16 mouse cellular contexts compared by ENCODE assay signal in genomic region chr9:25490278-25491145, GRCm38 (mm10). TPM values are rescaled to one million over a fixed set of nuclear protein-coding genes. Genes with fewer than 3 reads are reported as not detected.
DNase-seq lines count a peak whose midpoint lies in the region; ATAC-seq and TF ChIP-seq lines count a peak whose summit lies in the region.
"Had no signal": no experiment of that assay in that cellular context is flagged by ENCODE, and none has a peak within 500 bp of the region (broad histone marks: within the 10 kb centered on the region; RNA-seq: fewer than 3 reads in every experiment).

No protein-coding gene starts in this region.

- no peak overlapping the region for H3K27ac ChIP-seq in forebrain, embryonic 14.5 days (ENCODE audit: low read depth, low read length)
- no peak overlapping the region for H3K27ac ChIP-seq in forebrain, embryonic 12.5 days
- H3K27ac ChIP-seq in hindbrain, embryonic 16.5 days (ENCODE audit: low read depth, low read length), result no peak overlapping the region
- H3K27ac ChIP-seq in hindbrain, embryonic 13.5 days, result no peak overlapping the region
- H3K27ac ChIP-seq in thymus, adult 2 months (ENCODE audit: control insufficient read depth, insufficient read depth, low read length), result no peak overlapping the region
- no peak overlapping the region for H3K27ac ChIP-seq in kidney, embryonic 14.5 days (ENCODE audit: low read depth, low read length)
- H3K27ac ChIP-seq: hindbrain, embryonic 12.5 days; kidney, postnatal 0 days; liver, embryonic 14.5 days had no signal

- no peak overlapping the region for H3K4me2 ChIP-seq in forebrain, embryonic 14.5 days (ENCODE audit: low read length)
- H3K4me2 ChIP-seq in forebrain, embryonic 12.5 days, result no peak overlapping the region
- H3K4me2 ChIP-seq in hindbrain, embryonic 16.5 days (ENCODE audit: low read length), result no peak overlapping the region
- H3K4me2 ChIP-seq in hindbrain, embryonic 13.5 days, result no peak overlapping the region
- no peak overlapping the region for H3K4me2 ChIP-seq in kidney, embryonic 14.5 days (replicated peaks; ENCODE audit: low read depth, low read length)
- H3K4me2 ChIP-seq: hindbrain, embryonic 12.5 days had no signal

- no peak overlapping the region for H3K4me3 ChIP-seq in forebrain, embryonic 14.5 days (ENCODE audit: low read depth, low read length)
- H3K4me3 ChIP-seq in forebrain, embryonic 12.5 days (replicated peaks), result no peak overlapping the region
- H3K4me3 ChIP-seq in hindbrain, embryonic 16.5 days (ENCODE audit: low read length), result no peak overlapping the region
- H3K4me3 ChIP-seq in hindbrain, embryonic 13.5 days, result no peak overlapping the region
- no peak overlapping the region for H3K4me3 ChIP-seq in thymus, adult 2 months (ENCODE audit: control insufficient read depth, insufficient read depth, low read length)
- no peak overlapping the region for H3K4me3 ChIP-seq in kidney, embryonic 14.5 days (ENCODE audit: low read length)
- H3K4me3 ChIP-seq: erythroblast, embryonic 14.5 days; hindbrain, embryonic 12.5 days had no signal

- DNase-seq in forebrain, embryonic 14.5 days (ENCODE audit: low spot score), result peak; percentile 42
- DNase-seq in retina, embryonic 14.5 days (ENCODE audit: low spot score), result peak; percentile 14
- no peak for DNase-seq in thymus, adult 2 months
- DNase-seq: adrenal gland, postnatal 36 days; cerebellum, adult 2 months; gastrocnemius, postnatal 25 days; lung, postnatal 36 days had no signal

- H3K36me3 ChIP-seq in forebrain, embryonic 14.5 days (ENCODE audit: control insufficient read depth, insufficient read depth, low read length), result no peaks in the 10 kb centered on the region
- H3K36me3 ChIP-seq in forebrain, embryonic 12.5 days (replicated peaks), result no peaks in the 10 kb centered on the region
- H3K36me3 ChIP-seq in hindbrain, embryonic 16.5 days (ENCODE audit: control insufficient read depth, insufficient read depth, low read length), result no peaks in the 10 kb centered on the region
- H3K36me3 ChIP-seq in hindbrain, embryonic 13.5 days, result no peaks in the 10 kb centered on the region
- H3K36me3 ChIP-seq in thymus, adult 2 months (ENCODE audit: control insufficient read depth, insufficient read depth, low read length), result no peaks in the 10 kb centered on the region
- no peaks in the 10 kb centered on the region for H3K36me3 ChIP-seq in kidney, embryonic 14.5 days (ENCODE audit: control insufficient read depth, insufficient read depth, low read length)
- H3K36me3 ChIP-seq: hindbrain, embryonic 12.5 days had no signal

- peak; percentile 74; the same call in 1 of the 2 replicates for ATAC-seq in forebrain, embryonic 14.5 days
- no peak for ATAC-seq in forebrain, embryonic 12.5 days (ENCODE audit: low FRiP score)
- peak; percentile 62; the same call in 1 of the 2 replicates for ATAC-seq in hindbrain, embryonic 16.5 days
- no peak for ATAC-seq in hindbrain, embryonic 13.5 days (ENCODE audit: low FRiP score)
- peak; percentile 49 to 72 for ATAC-seq in hematopoietic stem cell, adult 5-6 weeks (replicated peaks in 1 of 2; ENCODE audit: insufficient read depth in 1 of 2, low FRiP score in 2 of 2, low TSS enrichment in 1 of 2, low read depth in 1 of 2, poor library complexity in 2 of 2, severe bottlenecking in 2 of 2)
- ATAC-seq in kidney, embryonic 14.5 days (ENCODE audit: low FRiP score, low TSS enrichment), result no peak

- no peak overlapping the region for H3K9ac ChIP-seq in forebrain, embryonic 14.5 days (ENCODE audit: low read length)
- no peak overlapping the region for H3K9ac ChIP-seq in forebrain, embryonic 12.5 days
- H3K9ac ChIP-seq in hindbrain, embryonic 16.5 days (ENCODE audit: low read depth, low read length), result no peak overlapping the region
- H3K9ac ChIP-seq in hindbrain, embryonic 13.5 days, result no peak overlapping the region
- H3K9ac ChIP-seq in kidney, embryonic 14.5 days (ENCODE audit: low read depth, low read length), result no peak overlapping the region
- H3K9ac ChIP-seq: hindbrain, embryonic 12.5 days; liver, embryonic 14.5 days had no signal

- whole genome bisulfite sequencing in forebrain, embryonic 14.5 days, result 65% methylated on average over 13 of the region's 13 CpGs
- WGBS in forebrain, embryonic 12.5 days, result 57% methylated on average over 13 of the region's 13 CpGs
- WGBS in hindbrain, embryonic 16.5 days, result 68% methylated on average over 13 of the region's 13 CpGs
- WGBS in hindbrain, embryonic 13.5 days, result 76% methylated on average over 13 of the region's 13 CpGs
- WGBS in thymus, adult 2 months, result 68% methylated on average over 13 of the region's 13 CpGs
- 56% methylated on average over 13 of the region's 13 CpGs for WGBS in kidney, embryonic 14.5 days

- H3K27me3 ChIP-seq in forebrain, embryonic 14.5 days (replicated peaks; ENCODE audit: control insufficient read depth, insufficient read depth, low read length), result no peaks in the 10 kb centered on the region
- no peaks in the 10 kb centered on the region for H3K27me3 ChIP-seq in forebrain, embryonic 12.5 days
- H3K27me3 ChIP-seq in hindbrain, embryonic 16.5 days (replicated peaks; ENCODE audit: control insufficient read depth, insufficient read depth, low read length), result no peaks in the 10 kb centered on the region
- no peaks in the 10 kb centered on the region for H3K27me3 ChIP-seq in hindbrain, embryonic 13.5 days
- no peaks in the 10 kb centered on the region for H3K27me3 ChIP-seq in thymus, adult 2 months (ENCODE audit: control insufficient read depth, insufficient read depth, low read length)
- H3K27me3 ChIP-seq in kidney, embryonic 14.5 days (ENCODE audit: control insufficient read depth, insufficient read depth, low read length), result no peaks in the 10 kb centered on the region; the same call in 1 of the 2 replicates
- H3K27me3 ChIP-seq: hindbrain, embryonic 12.5 days had no signal

- peaks cover 3% of the 10 kb centered on the region; the same call in 1 of the 2 replicates for H3K4me1 ChIP-seq in forebrain, embryonic 14.5 days (ENCODE audit: control insufficient read depth, insufficient read depth, low read length)
- H3K4me1 ChIP-seq in forebrain, embryonic 12.5 days, result peaks cover 5% of the 10 kb centered on the region
- H3K4me1 ChIP-seq in hindbrain, embryonic 16.5 days (ENCODE audit: control insufficient read depth, insufficient read depth, low read depth, low read length), result peaks cover 4% of the 10 kb centered on the region
- H3K4me1 ChIP-seq in hindbrain, embryonic 13.5 days (replicated peaks), result peaks cover 6% of the 10 kb centered on the region; the same call in 1 of the 2 replicates
- H3K4me1 ChIP-seq in thymus, adult 2 months (replicated peaks; ENCODE audit: control insufficient read depth, insufficient read depth, low read length), result no peaks in the 10 kb centered on the region; the same call in 1 of the 2 replicates
- peaks cover 4% of the 10 kb centered on the region; the same call in 1 of the 2 replicates for H3K4me1 ChIP-seq in kidney, embryonic 14.5 days (ENCODE audit: control insufficient read depth, insufficient read depth, low read length)

- no peaks in the 10 kb centered on the region for H3K9me3 ChIP-seq in forebrain, embryonic 14.5 days (replicated peaks; ENCODE audit: control insufficient read depth, low read length)
- H3K9me3 ChIP-seq in forebrain, embryonic 12.5 days, result no peaks in the 10 kb centered on the region
- no peaks in the 10 kb centered on the region for H3K9me3 ChIP-seq in hindbrain, embryonic 16.5 days (ENCODE audit: control insufficient read depth, low read length)
- no peaks in the 10 kb centered on the region for H3K9me3 ChIP-seq in hindbrain, embryonic 13.5 days
- no peaks in the 10 kb centered on the region for H3K9me3 ChIP-seq in kidney, embryonic 14.5 days (ENCODE audit: control insufficient read depth, low read length)
- H3K9me3 ChIP-seq: hindbrain, embryonic 12.5 days had no signal

- TF ChIP-seq POLR2A in thymus, adult 2 months (IDR thresholded peaks at IDR 0.05; ENCODE audit: control insufficient read depth, extremely low read depth, insufficient read depth, low read length, poor library complexity), result no peak

- TF ChIP-seq CTCF in thymus, adult 2 months (IDR thresholded peaks at IDR 0.05; ENCODE audit: borderline replicate concordance, control insufficient read depth, extremely low read depth, insufficient read depth, low read length, poor library complexity), result no peak

RNA-seq across cellular contexts. Expression of gene Eepd1, which starts 9.2 kb away (rescaled TPM):
- polyA plus RNA-seq in forebrain, embryonic 14.5 days (2014; fragmentation: Nextera tagmentation; extraction: Ambion mirVana), result 9.7 and 11.6 TPM in 2 replicates
- polyA plus RNA-seq in forebrain, embryonic 12.5 days (2016; fragmentation: Nextera tagmentation; extraction: Ambion mirVana), result 7.9 and 9.1 TPM in 2 replicates
- polyA plus RNA-seq in hindbrain, embryonic 16.5 days (2015; fragmentation: Nextera tagmentation; extraction: Ambion mirVana), result 15.3 and 15.6 TPM in 2 replicates
- 7.0 and 8.0 TPM in 2 replicates for polyA plus RNA-seq in hindbrain, embryonic 13.5 days (2015; fragmentation: Nextera tagmentation; extraction: Ambion mirVana)
- 10.7 and 12.8 TPM in 2 replicates for total RNA-seq in hematopoietic stem cell, adult 5-6 weeks (2017)
- polyA plus RNA-seq in thymus, adult 2 months (2012; rRNA removed), result 6.5 and 6.9 TPM in 2 replicates
- 2.6 and 6.1 TPM in 2 replicates for polyA plus RNA-seq in kidney, embryonic 14.5 days (2014; fragmentation: Nextera tagmentation; extraction: Ambion mirVana)

Comparison
In these comparisons a context has a peak if more than half of its experiments do, and no peak if none do; other contexts are left out.
1. ATAC-seq: peak in forebrain, embryonic 14.5 days (single experiment), hindbrain, embryonic 16.5 days (single experiment) and hematopoietic stem cell, adult 5-6 weeks (2 of 2); none in forebrain, embryonic 12.5 days (single experiment), hindbrain, embryonic 13.5 days (single experiment) and kidney, embryonic 14.5 days (single experiment).